Mouse (Mus musculus): ENCODE data around the gene Dlg4.
"Not testable (repeated sequence)": the region's sequence is repeated elsewhere in the genome, so short reads cannot be mapped to it uniquely, and the experiment has no call there.

Dlg4 gene

DNA sequence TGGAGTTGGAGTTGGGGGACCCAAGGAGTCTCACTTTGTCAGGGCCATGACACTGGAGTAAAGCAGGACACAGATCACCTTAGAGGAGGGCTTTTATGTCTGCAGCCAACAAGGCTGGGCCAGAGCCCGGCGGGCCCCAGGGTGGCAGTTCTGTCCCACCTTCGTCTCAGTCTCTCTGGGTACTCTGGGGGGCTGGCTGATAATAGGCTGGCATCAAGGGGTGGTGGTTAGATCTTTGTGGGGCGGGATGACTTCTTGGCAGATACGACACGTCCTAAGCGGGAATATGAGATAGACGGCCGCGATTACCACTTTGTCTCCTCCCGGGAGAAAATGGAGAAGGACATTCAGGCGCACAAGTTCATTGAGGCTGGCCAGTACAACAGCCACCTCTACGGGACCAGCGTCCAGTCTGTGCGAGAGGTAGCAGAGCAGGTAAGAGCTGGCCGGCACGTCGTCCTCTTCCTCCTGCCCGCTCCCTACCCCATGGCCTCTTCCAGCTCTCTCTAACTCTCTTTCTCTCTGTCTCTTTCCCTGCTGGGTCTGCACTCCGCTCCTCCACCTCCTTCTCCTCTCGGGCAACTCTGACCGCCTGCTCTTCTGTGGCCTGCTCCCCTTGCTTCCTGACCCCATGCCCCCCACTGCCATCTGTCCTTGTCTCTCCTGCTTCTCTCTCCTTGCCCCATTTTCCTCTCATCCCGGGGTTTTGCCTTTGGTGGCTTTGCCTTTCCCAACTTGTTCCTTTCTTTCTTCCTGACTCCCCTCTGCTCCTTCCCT, 25.8 kb downstream of the Dlg4 start:
- in situ Hi-C loops (cut with MboI, MseI): no loop called here

DNA sequence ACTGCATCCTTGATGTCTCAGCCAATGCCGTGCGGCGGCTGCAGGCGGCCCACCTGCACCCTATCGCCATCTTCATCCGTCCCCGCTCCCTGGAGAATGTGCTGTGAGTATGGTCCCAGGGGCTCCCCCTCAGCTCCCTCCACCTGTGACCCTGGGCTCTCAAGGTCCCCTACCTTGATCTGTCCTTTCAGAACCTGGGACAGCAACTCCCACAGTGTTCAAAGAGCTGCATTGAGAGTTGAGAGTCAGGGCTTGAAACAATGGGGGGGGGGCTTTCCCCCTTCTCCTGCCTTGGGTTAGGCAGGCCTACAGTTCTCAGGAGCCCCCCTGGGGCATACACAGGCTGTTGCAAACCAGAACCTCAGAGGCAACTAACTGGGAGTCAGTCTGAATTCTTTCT, 26.9 kb downstream of the Dlg4 start:
- in situ Hi-C loops (cut with MboI, MseI): no loop called here

DNA sequence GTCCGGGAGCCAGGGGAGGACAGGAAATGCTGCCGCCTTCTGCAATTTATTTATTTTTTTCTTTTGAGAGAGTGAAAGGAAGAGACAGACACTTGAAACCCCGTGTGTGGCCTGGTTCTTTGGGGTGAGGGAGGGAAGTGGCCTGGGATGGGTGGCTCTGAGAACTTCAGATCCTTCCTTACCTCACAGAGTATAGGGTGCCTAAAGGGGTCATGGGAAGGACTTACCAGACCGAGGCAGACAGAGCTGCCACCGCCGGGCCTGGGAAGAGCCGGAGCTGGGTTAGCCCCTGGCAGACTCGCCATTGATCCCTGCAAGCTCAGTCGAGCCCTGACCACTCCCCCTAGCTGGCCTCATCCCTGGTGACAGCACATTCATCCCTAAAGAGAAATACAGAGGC, 28.7 kb downstream of the Dlg4 start:
- in situ Hi-C loops (cut with MboI, MseI): no loop called here

DNA sequence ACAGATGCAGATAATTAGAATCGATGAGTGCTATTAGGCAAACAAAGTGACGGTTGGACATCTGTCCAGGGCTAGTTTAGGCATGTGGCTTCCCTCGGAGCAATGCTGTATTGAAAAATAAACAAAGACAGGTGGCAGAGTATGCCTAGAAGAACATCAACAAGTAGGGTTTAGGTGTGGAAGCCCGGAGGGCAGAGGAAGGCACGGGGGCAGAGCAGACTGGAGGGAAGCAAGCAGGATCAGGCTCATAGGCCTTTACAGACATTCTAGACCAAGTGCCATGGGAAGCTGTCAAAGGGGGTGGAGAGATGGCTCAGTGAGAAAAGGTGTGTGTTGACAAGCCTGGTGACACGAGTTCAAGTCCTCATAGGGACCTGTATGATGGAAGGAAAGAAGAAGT, 32.6 kb downstream of the Dlg4 start:
- in situ Hi-C loops (cut with MboI, MseI): no loop called here

DNA sequence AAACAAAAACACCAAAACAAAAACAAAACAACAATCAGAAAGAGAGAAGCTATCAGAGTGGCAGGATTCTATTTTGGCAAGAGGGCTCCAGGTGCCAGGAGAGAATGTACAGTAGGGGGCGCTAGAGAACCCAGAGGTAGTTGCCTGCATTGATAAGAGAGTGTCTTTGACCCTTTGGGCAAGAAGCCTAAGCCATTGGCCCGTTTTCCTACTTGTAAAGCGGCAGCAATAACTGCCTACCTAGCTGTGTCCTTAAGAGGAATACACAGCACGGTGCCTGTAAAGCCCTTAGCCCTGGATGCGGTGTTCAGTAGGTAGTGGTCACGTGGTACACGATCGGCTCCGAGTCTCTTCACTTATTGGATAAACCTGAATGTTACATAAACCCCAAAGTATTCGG, 33.1 kb downstream of the Dlg4 start:
- in situ Hi-C loops (cut with MboI, MseI): no loop called here

DNA sequence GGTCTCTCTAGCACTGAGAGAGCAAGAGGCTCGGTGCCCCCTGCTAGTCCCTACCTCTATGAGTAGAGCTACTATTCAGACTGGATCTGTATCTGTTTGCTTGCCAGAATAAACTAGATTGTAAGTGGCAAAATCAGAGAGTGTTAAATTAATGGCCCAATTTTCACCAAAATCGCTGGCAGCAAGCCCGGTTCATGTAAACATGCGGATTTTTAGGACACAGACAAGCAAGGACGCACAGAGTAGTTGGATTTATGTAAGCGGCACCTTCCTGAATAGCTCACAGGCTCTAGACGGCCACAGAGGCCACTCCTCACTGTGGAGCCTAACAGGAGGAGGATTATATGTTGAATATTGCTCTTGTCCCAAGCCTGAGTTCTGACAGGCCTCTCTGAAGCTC, 36.4 kb downstream of the Dlg4 start:
- in situ Hi-C loops (cut with MboI, MseI): no loop called here

DNA sequence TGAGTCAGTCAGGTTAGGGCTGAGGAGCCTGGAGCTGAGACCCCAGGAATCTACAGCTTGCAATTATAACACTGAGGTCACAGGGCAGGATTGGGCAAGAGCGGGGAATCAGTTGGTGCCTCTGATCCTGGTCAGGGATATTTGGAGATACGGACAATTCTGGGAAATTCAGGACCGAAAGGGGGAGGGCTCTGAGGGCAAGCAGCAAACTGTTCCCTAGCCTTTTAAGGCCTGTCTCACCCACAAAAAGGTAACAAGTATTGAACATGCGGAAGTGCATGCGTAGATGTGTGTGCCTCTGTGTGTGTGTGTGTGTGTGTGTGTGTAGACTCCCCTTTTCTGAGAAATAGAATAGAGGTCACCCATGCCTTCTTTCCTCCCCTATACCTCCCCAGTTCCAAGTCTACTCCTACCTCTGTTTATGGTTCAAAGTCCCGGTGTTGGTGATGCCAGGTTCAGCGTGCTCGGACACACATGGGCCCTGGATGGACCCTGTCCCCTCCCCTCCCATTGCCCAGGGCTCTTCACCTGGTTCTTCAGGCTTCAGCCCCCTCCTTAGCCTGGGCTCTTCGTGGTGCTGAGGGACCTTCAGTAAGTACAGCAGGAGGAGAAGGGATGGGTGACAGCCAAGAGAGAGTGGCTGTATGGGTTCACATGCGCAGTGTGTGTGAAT, 37.3 kb downstream of the Dlg4 start, which contains the start of gene Asgr1:
Asgr1 (plus strand) TSS at position 188 of the 673 bp plus-strand sequence.
- in situ Hi-C loops (cut with MboI, MseI): no loop called here

DNA sequence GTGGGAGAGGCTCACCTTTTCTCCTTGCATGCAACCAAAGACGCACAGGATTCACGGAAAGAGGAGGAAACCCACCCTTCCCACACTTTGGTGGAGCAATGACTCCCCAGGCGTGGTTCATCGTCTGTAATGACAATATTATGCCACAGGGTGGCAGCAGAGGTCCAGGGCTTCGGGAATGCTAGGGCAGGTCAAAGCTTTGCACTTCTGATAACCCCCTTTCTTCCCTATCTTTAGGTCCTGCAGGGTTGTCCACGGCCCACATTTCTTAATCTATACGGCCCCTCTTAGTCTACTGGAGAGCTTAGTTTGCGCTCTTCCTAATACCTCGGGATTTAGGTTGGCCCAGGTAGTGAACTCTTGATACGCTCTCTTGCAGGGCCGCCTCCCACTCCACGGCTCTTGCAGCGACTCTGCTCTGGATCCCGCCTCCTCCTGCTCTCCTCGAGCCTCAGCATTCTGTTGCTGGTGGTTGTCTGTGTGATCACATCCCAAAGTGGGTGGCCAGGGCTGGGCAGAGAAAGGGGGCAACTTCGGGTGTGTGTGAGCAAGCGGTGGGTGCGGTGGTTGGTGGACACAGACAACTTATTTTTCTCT, 39.0 kb downstream of the Dlg4 start:
- in situ Hi-C loops (cut with MboI, MseI): loop anchor here (5.0 kb wide), 2 partner anchors 42 to 147 kb away; no protein-coding TSS in a partner anchor

DNA sequence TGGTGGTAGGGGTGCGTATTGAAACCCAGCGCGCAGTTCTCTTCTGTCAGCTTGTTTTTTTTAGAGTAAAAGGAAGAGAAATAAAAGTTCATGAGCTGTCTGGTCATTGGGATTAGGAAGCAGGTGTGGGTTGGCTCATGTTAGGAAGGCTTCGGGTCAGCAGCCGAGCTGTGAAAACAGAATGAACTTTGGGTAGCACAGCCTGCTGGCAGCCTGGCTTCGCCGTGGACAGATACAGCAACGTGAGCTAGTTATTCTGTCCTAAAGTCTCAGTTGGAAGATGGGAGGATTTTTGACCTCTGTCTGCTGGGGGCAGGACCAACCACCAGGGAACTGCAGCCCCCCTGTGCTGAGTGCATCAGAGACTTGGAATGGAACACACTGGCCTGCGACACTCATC, 41.1 kb downstream of the Dlg4 start:
- in situ Hi-C loops (cut with MboI, MseI): loop anchor here (5.0 kb wide), 2 partner anchors 39 to 144 kb away; no protein-coding TSS in a partner anchor

DNA sequence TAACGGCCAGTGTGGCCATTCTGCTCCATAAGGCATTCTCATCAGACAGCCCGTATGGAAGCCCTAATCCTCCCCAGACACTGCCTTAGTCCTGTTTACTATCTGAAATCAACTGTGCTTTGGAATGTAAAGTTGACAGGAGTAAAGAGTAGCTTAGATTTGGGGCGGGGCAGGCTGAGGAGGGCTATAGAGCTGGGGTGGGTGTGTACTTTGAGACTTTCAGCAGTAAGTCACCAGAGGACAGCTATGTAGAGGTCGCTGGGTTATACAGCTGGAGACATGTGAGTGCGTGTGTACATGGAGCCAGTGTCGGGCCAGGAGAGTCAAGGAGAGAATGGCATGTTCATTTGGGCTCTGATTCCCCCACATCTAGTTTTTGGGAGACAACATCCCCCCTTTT, 43.2 kb downstream of the Dlg4 start:
- in situ Hi-C loops (cut with MboI, MseI): loop anchor here (5.0 kb wide), 2 partner anchors 37 to 142 kb away; no protein-coding TSS in a partner anchor

DNA sequence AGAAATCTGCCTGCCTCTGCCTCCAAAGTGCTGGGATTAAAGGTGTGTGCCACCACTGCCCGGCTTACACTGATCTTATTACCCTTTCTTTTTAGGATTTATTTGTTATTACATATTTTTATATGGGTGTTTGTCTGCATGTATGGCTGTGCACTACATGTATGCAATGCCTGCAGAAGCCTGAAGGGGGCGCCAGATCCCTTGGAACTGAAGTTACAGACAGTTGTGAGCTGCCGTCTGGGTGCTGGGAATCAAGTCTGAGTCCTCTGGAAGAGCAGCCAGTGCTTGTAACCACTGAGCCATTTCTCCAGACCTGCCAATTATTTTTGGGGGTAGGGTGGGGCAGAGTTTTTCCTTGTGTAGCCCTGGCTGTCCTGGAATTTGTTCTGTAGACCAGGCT, 46.3 kb downstream of the Dlg4 start:
- in situ Hi-C loops (cut with MboI, MseI): no loop called here

DNA sequence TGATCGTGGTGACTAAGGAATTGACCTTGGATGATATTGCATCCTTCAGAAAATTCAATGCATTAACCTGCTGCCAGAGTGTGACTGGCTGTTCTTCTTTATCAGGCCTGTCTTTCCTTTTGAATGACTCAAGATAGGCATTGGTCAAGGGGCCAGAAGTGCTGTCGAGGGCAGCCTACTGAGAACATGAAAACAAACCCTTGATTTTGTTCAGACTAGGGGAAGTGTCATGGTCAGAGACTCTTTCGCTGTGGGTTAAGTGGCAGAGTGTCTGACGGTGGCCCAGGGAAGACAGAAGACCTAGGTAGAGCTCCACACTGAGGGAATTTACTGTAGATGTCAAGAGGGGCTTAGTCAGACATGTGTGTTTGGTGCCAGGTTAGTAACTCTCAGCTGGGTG, 50.0 kb downstream of the Dlg4 start:
- in situ Hi-C loops (cut with MboI, MseI): no loop called here

DNA sequence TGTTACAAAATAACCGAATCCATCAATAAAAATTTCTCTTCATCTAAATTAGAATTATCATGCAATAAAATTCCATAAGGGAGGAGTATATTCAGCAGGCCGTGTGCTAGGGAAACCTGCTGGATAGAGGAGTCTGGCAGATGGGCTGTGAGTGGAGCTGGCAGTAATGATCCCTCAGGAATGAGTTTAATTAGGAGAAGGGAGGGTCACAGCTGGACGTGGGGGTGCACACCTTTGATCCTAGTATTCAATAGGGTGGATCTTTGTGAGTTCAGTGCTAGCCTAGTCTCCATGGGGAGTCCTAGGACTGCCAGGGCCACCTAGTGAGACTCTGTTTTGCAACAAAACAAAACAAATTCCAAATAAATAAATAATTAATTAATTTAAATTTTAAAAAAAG, 51.5 kb downstream of the Dlg4 start:
- in situ Hi-C loops (cut with MboI, MseI): no loop called here

DNA sequence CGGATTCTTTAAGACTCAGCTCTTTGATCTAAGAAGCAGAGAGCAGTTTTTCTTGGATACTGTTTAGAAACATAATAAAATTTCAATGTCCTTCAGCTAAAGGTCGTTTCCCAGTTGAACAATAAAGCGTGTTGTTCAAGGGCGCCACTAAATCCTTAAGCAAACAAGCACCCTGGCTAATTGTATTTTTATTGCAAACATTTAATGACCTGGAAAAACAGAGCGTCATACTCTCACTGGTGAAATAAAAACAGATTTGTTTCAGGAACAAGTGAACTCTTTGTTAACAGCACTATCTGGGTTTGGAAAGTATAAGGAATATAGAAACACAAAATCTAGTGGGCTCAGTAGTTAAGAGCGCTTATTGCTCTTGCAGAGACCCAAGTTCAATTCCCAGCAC, 53.3 kb downstream of the Dlg4 start:
- in situ Hi-C loops (cut with MboI, MseI): no loop called here

DNA sequence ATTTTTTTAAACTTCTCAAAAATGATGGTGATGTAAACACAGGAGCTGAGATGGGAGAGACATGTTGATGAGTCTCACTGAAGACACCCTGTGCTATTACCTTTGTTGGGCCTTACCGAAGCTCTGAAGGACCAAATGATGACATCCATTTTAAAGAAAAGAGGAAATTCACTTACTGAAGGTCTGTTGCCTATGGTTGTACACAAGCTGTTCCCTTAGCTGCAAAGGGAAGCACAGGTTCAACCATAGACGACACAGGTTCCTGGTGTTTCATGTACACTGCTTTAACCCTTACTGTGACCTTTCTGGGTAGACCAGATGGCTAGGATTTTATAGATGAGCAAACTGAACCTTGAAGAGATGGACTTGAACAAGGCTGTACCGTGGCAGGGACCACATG, 53.9 kb downstream of the Dlg4 start:
- in situ Hi-C loops (cut with MboI, MseI): not testable (repeated sequence)

DNA sequence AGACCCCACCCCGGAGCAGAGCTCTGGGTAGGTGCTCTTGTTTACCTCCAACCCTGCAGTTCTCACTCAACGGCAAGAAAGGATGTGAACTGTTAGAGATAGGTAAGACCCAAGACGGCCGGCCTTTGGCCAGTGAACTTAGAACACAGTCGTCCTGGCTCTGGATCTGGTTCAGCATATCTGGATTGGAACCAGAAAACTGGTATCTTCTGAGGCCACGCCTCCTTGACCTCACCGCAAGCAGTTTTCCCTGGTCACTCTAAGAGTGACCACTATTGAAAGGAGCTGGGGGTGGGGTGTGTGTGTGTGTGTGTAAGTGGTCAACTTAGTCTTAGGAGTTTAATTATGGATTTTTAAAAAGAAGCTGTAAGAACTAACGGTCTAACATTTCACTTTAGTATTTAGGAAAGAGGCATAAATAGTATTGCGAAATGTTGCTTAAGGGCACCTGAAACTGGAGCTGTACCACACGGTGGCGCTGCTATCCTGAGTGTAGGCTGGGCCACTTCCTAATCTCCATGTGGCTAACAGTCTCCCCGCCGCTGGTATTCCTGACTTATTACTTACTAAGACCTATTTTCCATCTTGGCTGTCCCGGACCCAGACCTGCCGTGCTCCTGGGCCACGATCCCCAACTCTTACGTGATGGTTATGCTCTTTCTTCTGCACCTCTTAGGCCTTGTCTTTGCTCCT, 57.8 kb downstream of the Dlg4 start:
- in situ Hi-C loops (cut with MboI, MseI): no loop called here

DNA sequence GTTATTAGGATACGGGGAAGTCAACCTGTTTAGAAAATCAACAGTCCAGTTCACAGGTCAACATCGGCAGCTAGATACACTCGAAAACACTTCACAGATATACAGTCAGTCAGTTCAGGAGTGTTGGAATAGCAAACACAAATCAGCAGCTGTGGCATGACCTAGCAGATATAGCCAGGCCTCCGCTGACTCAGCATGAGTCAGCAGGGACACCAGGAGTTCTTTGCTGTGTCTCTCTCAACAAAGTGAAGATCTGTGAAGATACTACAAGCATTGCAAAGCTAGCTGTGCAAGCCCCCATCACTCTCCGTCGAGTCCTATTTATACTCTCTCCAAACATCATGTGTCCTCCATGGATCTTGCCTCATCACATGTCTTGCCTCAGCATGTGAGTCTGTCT, 58.8 kb downstream of the Dlg4 start:
- in situ Hi-C loops (cut with MboI, MseI): no loop called here

DNA sequence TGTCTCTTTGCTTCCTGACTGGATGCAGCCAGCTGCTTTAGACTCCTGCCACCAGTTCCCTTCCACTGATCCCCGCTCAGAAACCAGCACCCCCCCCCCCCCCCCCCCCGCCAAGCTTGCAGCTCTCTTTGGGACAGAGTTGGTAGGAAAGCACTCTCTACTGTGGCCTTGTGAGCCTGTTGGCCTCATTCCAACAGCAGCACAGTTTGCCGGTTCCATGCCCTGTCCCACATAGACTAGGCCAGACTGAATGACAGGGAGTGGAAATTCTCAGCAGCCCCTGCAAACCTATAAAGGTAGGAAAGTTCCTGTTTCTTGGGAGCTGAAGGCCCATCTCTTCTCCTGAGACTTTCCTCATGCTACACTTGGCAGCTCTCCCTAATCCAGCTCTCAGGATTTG, 60.7 kb downstream of the Dlg4 start:
- in situ Hi-C loops (cut with MboI, MseI): no loop called here

DNA sequence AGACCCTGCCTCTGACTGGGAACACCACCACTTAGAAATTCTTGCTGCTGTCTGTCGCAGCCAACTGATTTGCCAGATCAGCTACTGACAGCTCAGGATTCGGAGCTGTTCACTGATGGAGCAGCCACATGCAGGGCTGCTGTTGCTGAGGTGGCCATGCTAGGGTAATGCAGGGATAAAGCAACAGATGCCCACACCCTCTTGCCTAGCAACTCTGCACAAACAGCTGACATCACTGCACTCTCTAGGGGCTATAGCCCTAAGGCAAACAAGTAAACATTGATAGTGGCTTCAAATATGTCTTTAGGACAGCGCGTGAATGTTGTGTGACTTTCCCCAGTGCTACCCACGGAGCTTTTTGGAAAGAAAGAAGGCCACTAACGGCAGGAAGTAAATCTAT, 62.4 kb downstream of the Dlg4 start:
- in situ Hi-C loops (cut with MboI, MseI): no loop called here

DNA sequence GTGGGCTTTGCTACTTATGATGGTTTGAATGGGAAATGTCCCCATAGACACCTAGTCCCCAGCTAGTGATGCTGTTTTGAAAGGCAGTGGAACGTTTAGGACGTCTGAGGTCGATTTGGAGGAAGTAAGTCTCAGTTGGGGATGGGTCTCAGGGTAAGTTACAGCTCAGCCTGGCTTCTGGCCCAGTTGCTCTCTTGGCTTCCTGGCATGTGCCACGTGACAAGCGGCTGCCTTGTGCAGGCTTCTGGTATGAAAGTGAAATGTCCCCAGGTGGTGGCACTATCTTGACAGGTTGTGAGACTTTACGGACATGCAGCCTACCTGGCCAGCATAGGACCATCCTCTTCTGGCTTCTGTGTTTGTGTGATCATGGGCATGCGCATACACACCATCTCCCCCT, 63.2 kb downstream of the Dlg4 start:
- in situ Hi-C loops (cut with MboI, MseI): no loop called here

DNA sequence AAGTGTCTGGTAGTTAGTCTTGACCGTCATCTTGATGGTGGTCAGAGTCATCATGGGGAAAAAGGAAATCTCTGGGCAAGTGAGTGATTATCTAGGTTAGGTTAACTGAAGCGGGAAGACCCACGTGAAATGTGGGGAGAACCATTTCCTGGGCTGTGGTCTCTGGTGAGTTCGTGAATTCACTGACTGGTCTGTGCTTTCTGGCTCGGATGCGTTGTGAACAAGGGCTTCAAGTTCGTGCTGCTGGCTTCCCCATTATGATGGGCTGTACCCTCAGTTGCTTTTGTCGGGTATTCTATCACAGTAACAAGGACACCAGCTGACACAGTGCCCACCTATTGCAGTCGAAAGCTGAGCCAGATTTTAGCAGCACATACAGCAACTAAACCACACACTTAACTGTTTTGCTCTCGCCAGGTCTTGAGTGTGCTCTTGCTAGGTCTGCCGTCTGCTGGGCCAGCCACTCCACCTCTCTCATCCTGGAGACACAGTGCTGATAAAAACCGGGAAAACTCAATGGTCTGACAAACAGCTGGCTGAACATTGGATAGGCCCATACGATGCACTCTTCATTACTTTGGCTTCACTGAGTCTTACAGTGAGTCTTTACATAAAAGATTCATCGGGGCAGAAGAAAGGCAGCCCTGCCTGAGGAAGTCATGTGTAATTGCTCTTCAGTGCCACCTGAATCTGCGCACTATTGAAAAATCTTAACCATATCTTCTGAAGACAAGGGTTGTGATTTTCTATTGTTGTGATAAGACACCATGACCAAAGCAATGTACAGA, 64.3 kb downstream of the Dlg4 start:
- in situ Hi-C loops (cut with MboI, MseI): no loop called here

All from T-helper 2 cell (primary cell).